Mouse (Mus musculus) heart, adult 11 months (tissue): ENCODE data around the gene Sbk1.
"Not testable (repeated sequence)": the region's sequence is repeated elsewhere in the genome, so short reads cannot be mapped to it uniquely, and the experiment has no call there.

Experiments
- DNase-seq: peaks from one replicate; pipeline ENCODE4 v3.0.0; 2022

The Sbk1 gene

GRCm38 (mm10) chr7:126265949-126266348 is 6.5 kb upstream of the Sbk1 start:
- DNase-seq: peak; percentile 98

- DNase-seq: peak; percentile 91
Measured at GRCm38 (mm10) chr7:126266372-126266870, 6.0 kb upstream of the Sbk1 start.

DNA sequence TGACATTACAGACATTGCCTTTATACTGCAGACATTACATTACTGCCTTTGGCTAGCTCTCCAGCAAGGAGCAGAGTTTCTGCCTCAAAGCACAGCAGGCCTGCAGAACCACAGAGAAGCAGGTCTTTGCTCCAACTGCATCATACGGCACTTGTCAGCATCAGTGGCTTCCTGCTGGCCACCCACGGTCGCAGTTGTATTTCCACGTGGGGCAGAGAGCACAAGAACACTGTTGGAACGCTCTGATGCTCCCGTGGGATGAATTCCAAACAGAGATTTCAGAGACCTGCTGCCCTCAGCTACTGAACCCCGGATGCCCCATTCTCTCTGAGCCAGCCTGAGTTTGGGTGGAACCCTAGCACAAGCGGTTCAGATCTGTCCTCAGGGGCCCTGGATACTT is 4.8 kb upstream of the Sbk1 start:
- DNase-seq: no peak

- DNase-seq: no peak
Measured at GRCm38 (mm10) chr7:126272770-126273311, 422 bp downstream of the Sbk1 start.

DNA sequence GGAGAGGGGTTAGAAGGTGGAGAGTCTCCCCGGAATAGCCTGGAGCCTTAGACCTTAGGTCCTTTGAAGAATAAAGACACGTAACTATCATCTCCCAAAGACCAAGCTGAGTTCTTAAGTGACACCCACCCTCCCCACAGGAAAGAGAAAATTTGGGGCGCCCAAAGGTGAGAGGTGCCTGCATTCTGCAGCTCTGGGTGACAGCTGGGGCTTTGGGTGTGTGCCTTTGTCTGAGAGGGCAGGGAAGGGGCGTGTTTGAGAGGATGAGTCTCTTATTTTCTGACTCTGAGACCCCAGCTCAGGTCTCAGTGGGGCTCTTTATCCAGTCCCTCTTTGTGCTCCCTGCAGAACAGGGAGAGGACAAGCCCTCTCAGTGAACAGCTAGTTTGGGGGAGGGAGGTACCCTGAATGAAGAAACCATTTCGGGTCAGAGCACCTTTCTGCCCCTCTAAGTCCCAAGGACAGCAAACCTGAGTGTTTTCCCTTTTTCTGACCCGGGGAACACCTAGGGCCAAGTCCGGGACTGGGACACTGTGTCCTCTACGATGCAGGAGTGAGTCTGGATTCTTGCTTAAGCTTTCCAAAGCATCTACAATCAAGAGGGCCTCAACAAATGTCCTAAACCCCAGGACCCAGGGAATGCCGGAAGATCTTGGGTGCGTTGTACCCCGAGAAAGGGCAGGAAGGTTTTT is 1.1 kb downstream of the Sbk1 start:
- DNase-seq: peak; percentile 90

- DNase-seq: no peak
Measured at GRCm38 (mm10) chr7:126274137-126274536, 1.7 kb downstream of the Sbk1 start.

DNA sequence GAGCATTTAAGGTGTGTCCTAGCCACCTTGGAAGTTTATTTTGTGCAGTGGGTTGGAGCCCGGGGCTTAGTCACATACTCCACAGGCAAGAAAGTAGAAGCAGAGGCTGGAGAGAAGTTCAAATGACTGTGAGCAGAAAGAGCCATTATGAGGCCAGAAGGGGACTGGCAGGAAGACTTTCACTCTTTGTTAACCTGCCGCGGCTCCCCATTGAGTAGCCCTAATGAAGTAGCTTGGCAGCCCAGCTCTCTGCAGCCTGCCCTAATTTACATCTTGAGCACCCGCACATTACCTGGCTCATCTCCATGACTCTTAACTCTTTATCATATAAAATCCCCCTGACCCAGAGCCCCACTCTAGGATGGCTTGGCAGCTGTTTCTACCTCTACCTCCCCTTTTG is 2.2 kb downstream of the Sbk1 start:
- DNase-seq: no peak

DNA sequence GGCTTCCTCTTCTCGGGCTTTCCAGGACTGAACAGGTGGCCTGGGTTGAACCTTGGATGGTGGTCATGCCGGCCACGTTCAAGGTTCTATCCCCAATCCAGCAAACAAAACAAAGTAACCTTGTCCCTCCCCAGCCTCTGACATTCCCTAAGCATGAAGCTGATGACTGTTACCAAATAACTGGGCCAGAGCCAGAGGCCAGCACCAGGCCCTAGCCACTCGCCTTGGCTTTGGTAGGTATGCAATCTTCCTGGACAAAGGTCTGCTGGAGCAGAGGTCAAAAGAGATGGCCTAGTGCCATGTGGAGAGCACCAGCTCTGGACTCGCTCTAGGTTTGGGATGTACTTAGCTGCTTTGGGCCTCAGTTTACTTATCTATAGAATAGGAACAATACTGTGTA is 3.3 kb downstream of the Sbk1 start:
- no peak for DNase-seq

- no peak for DNase-seq
Measured at GRCm38 (mm10) chr7:126276297-126276696, 3.9 kb downstream of the Sbk1 start.

DNA sequence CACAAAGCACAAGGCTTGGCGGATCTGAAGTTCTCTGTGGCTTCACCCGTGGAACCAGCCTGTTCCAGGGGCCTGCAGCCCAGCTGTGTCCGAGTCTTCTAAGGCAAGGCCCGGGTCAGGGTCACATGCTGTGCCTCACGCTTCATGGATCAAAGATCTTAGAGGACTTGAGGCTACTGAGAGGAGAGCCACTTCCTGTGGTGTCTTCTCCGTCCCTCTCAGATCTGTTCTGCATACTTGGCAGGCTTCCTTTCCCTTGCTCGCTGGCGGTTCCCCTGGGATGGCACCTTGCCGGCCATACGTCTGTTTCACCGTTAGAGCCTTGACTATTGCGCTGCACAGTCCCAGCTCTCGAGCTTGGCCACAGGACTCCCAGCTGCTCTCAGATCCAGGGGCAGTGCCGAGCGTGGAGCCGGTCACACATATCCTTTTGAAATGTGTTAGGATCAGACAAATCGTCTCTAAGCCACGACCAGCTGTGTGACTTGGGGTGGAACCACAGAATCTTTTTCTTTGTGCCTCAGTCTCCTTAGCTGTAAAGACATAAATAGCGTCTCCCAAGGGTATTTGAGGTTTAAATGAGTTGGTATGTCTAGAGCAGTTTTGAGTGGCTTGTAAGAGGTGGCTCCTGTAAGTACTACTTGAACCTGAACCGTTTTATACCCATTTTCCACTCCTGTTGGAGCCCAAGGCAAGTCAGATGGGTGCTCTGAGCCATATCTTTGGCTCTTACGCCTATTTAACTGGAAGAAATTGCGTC is 5.3 kb downstream of the Sbk1 start:
- DNase-seq: no peak

GRCm38 (mm10) chr7:126278799-126279198 is 6.4 kb downstream of the Sbk1 start:
- no peak for DNase-seq

- DNase-seq: no peak
Measured at GRCm38 (mm10) chr7:126279774-126280482, 7.5 kb downstream of the Sbk1 start.

- no peak for DNase-seq
Measured at GRCm38 (mm10) chr7:126280696-126281095, 8.3 kb downstream of the Sbk1 start.

GRCm38 (mm10) chr7:126281876-126282682 is 9.7 kb downstream of the Sbk1 start:
- no peak for DNase-seq

DNA sequence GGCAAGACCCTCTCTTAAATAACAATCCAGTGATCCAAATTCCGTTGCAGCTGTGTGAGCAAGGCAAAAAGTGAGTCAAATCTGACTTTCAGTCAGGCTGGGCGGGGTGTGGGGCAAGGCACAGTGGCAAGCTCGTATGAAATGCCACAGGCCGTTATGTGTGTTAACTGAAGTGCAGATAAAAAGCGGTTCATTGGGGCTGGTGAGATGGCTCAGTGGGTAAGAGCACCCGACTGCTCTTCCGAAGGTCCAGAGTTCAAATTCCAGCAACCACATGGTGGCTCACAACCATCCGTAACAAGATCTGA is 10.2 kb downstream of the Sbk1 start:
- DNase-seq: not testable (repeated sequence)

DNA sequence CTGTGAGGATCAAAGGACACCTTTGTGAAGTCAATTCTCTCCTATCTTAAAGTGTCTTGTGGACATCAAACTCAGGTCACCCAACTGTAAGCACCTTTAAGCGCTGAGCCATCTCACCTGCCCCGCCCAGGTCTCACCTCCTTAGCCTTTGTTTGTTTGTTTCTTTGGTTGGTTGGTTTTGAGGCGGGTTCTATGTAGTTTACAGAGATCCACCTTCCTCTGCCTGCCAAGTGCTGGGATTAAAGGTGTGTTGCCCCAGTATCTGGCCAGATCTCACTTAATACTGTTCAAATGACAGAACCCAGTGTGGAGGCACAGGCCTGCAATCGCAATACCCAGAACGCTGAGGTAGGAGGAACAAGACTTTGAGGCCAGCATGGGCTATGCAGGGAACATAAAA is 11.6 kb downstream of the Sbk1 start:
- no peak for DNase-seq

DNA sequence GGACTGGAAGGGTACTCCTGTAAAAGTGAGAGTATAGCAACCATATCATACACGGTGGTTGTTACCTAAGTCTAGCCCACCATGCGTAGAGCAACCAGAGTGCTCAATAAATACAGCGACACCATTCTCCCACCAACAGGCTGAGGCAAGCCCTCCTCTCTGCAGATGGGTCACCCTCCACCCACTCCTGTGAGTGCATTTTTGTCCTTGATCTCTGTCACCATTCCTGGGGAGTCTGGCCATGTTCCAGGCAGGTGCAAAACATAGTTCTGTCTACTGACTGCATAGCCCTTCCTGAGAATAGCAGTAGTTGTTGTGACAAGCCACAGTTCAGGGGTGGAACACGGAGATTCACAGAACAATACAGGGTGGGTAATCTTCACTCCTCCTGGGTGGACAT is 12.0 kb downstream of the Sbk1 start:
- no peak for DNase-seq

GRCm38 (mm10) chr7:126284865-126285264 is 12.4 kb downstream of the Sbk1 start:
- peak; percentile 97 for DNase-seq

- peak; percentile 98 for DNase-seq
Measured at GRCm38 (mm10) chr7:126285293-126286211, 13.1 kb downstream of the Sbk1 start.

DNA sequence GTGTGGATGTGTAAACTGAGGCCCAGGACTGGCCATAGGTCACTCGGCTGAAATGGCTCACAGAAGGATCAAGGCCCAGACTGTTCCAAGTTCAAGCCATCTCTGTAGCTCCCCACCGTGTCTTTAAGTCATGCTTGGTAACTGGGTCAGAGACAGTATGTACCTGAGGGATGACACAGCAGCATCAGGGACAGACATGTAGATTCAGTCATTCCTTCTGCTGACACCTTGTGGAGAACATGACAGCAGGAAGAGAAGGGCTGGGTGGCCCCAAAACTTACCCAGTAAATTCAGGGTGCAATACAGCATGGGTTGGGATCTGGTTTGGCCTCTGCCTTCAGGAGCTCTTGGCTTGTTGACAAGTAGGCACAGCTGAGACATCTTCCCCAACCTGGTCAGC is 13.9 kb downstream of the Sbk1 start:
- no peak for DNase-seq

- DNase-seq: peak; percentile 98
Measured at GRCm38 (mm10) chr7:126287493-126288103, 15.2 kb downstream of the Sbk1 start.
